Mouse (Mus musculus) stomach, embryonic 14.5 days (tissue): ENCODE results near the gene Gpr3. TPM values are rescaled to one million over a fixed set of nuclear protein-coding genes. Genes with fewer than 3 reads are reported as not detected.
A peak's percentile ranks its signal among the peaks of the same experiment; 100 is the strongest.

Experiments
- ATAC-seq: fragments of 200-750 bp; cut with Nextera tagmentation; 2 replicates; pipeline ENCODE4 v1.8.0; 2017; ENCODE audit warnings: low read depth, moderate TSS enrichment; ENCODE audit not compliant: insufficient number of reproducible peaks, insufficient read depth, low FRiP score
- H3K27ac ChIP-seq: fragments of 300-500 bp; sonication (generic); 2 replicates; pipeline ENCODE4 v1.5.1; 2014; ENCODE audit warnings: mild to moderate bottlenecking, low read length, moderate library complexity, mixed read lengths
- H3K27me3 ChIP-seq: fragments of 300-500 bp; sonication (generic); 2 replicates; pipeline ENCODE4 v1.6.1; 2014; ENCODE audit warnings: low read length, control low read depth, mixed read lengths; ENCODE audit not compliant: control insufficient read depth, insufficient read depth
- H3K36me3 ChIP-seq: fragments of 300-500 bp; sonication (generic); 2 replicates; pipeline ENCODE4 v1.6.1; 2014; ENCODE audit warnings: mild to moderate bottlenecking, control low read depth, low read length, moderate library complexity, mixed read lengths; ENCODE audit not compliant: control insufficient read depth, insufficient read depth
- H3K4me1 ChIP-seq: fragments of 300-500 bp; sonication (generic); 2 replicates; pipeline ENCODE4 v1.6.1; 2014; ENCODE audit warnings: low read length, control low read depth, mixed read lengths; ENCODE audit not compliant: control insufficient read depth, insufficient read depth
- H3K4me2 ChIP-seq: fragments of 300-500 bp; sonication (generic); replicated peaks from 2 replicates; pipeline ENCODE4 v1.6.1; 2014; ENCODE audit warnings: low read depth, low read length, control low read depth
- H3K4me3 ChIP-seq: fragments of 300-500 bp; sonication (generic); 2 replicates; pipeline ENCODE4 v1.5.1; 2014; ENCODE audit warnings: low read depth, low read length, control low read depth
- H3K9ac ChIP-seq: fragments of 300-500 bp; sonication (generic); replicated peaks from 2 replicates; pipeline ENCODE4 v1.6.1; 2014; ENCODE audit warnings: low read depth, mild to moderate bottlenecking, control low read depth, low read length, moderate library complexity, mixed read lengths
- H3K9me3 ChIP-seq: fragments of 300-500 bp; sonication (generic); 2 replicates; pipeline ENCODE4 v1.6.1; 2016; ENCODE audit warnings: low read depth, low read length, control low read depth; ENCODE audit not compliant: control insufficient read depth
- WGBS: fragments of 180-500 bp; shearing (Covaris S2); extraction: QIAGEN DNeasy Blood & Tissue Kit; methylation state at CpG from one replicate; pipeline ENCODE4 v1.1.7; 2014; 5-methylcytosine and 5-hydroxymethylcytosine counted together
- polyA plus RNA-seq: library from polyadenylated mRNA; unstranded; fragments of >200 nt; fragmentation: Nextera tagmentation; extraction: Ambion mirVana; gene quantifications from 2 replicates; pipeline ENCODE4 v1.2.1, GENCODE M21; 2014

Gpr3 gene
- polyA plus RNA-seq: not detected in 2 replicates

GRCm38 (mm10) chr4:133211751-133212561 lies at the start of gene Gpr3, which contains the start of gene Cd164l2:
Gene Gpr3 (minus strand): TSS chr4:133212536.
Gene Cd164l2 (plus strand): TSS chr4:133212131.
- H3K36me3 ChIP-seq: no peaks in the 10 kb centered on the region
- peak within 1 kb of the TSS; percentile 42; the same call in 1 of the 2 replicates for H3K9ac ChIP-seq
- no peak within 1 kb of the TSS for H3K27ac ChIP-seq
- H3K4me3 ChIP-seq: peak within 1 kb of the TSS; percentile 64
- no peaks in the 10 kb centered on the region for H3K27me3 ChIP-seq
- peak within 1 kb of the TSS; percentile 99 for H3K4me2 ChIP-seq
- ATAC-seq: peak; percentile 31; the same call in 1 of the 2 replicates
- WGBS: 2% methylated on average over 48 of the region's 52 CpGs
- peaks cover 15% of the 10 kb centered on the region; the same call in 1 of the 2 replicates for H3K4me1 ChIP-seq
- H3K9me3 ChIP-seq: no peaks in the 10 kb centered on the region

- Histone ChIP-seq H3K9ac (no peak overlapping the region), H3K27me3 (no peaks in the 10 kb centered on the region), H3K4me2 (peak overlapping the region; percentile 12), H3K4me1 (0 out of 2 replicates have a peak, but pooled peaks cover 3% of the 10 kb centered on the region), H3K9me3 (no peaks in the 10 kb centered on the region), H3K36me3 (peaks cover 15% of the 10 kb centered on the region; the same call in 1 of the 2 replicates), H3K27ac (peak overlapping the region; percentile 21; the same call in 1 of the 2 replicates), H3K4me3 (no peak overlapping the region; the same call in 1 of the 2 replicates)
- no peak for ATAC-seq
- 49% methylated on average over 10 of the region's 10 CpGs for WGBS
These were observed 49.5 kb upstream of the Gpr3 start for GRCm38 (mm10) chr4:133261641-133262374.

- 64% methylated on average over 12 of the region's 12 CpGs for WGBS
- no peak for ATAC-seq
- Histone ChIP-seq H3K4me3 (no peak overlapping the region), H3K9ac (no peak overlapping the region), H3K27ac (no peak overlapping the region), H3K4me1 (0 out of 2 replicates have a peak, but pooled peaks cover 3% of the 10 kb centered on the region), H3K9me3 (no peaks in the 10 kb centered on the region), H3K27me3 (peaks cover 8% of the 10 kb centered on the region; the same call in 1 of the 2 replicates), H3K4me2 (no peak overlapping the region), H3K36me3 (no peaks in the 10 kb centered on the region)
These were observed 45.6 kb upstream of the Gpr3 start for GRCm38 (mm10) chr4:133257798-133258408.

- peaks cover 8% of the 10 kb centered on the region; the same call in 1 of the 2 replicates for H3K27me3 ChIP-seq
- H3K36me3 ChIP-seq: no peaks in the 10 kb centered on the region
- H3K9me3 ChIP-seq: no peaks in the 10 kb centered on the region
- H3K4me2 ChIP-seq: peak overlapping the region; percentile 26
- H3K27ac ChIP-seq: no peak overlapping the region
- H3K4me1 ChIP-seq: 0 out of 2 replicates have a peak, but pooled peaks cover 3% of the 10 kb centered on the region
- ATAC-seq: peak; percentile 57; the same call in 1 of the 2 replicates
- no peak overlapping the region for H3K9ac ChIP-seq
- no peak overlapping the region for H3K4me3 ChIP-seq
- 24% methylated on average over 12 of the region's 12 CpGs for WGBS
These were observed 44.9 kb upstream of the Gpr3 start for GRCm38 (mm10) chr4:133257230-133257629.

- Histone ChIP-seq H3K9me3 (no peaks in the 10 kb centered on the region), H3K9ac (no peak overlapping the region), H3K36me3 (no peaks in the 10 kb centered on the region), H3K27ac (no peak overlapping the region), H3K4me2 (peak overlapping the region; percentile 26), H3K4me3 (no peak overlapping the region), H3K27me3 (peaks cover 11% of the 10 kb centered on the region), H3K4me1 (0 out of 2 replicates have a peak, but pooled peaks cover 3% of the 10 kb centered on the region)
- peak; percentile 39; the same call in 1 of the 2 replicates for ATAC-seq
- 16% methylated on average over 24 of the region's 24 CpGs for WGBS
These were observed 44.5 kb upstream of the Gpr3 start for GRCm38 (mm10) chr4:133256820-133257219.

- ATAC-seq: no peak
- Histone ChIP-seq H3K27me3 (peaks cover 22% of the 10 kb centered on the region), H3K4me3 (no peak overlapping the region), H3K9me3 (no peaks in the 10 kb centered on the region), H3K27ac (no peak overlapping the region), H3K4me2 (no peak overlapping the region), H3K9ac (no peak overlapping the region), H3K4me1 (peaks cover 14% of the 10 kb centered on the region; the same call in 1 of the 2 replicates), H3K36me3 (no peaks in the 10 kb centered on the region)
- WGBS: 59% methylated on average over 6 of the region's 6 CpGs
These were observed 43.1 kb upstream of the Gpr3 start for GRCm38 (mm10) chr4:133255392-133255791.

- ATAC-seq: no peak
- peaks cover 23% of the 10 kb centered on the region for H3K27me3 ChIP-seq
- no peak overlapping the region for H3K4me3 ChIP-seq
- WGBS: 80% methylated on average over 12 of the region's 12 CpGs
- H3K4me2 ChIP-seq: no peak overlapping the region
- H3K9ac ChIP-seq: no peak overlapping the region
- peaks cover 14% of the 10 kb centered on the region; the same call in 1 of the 2 replicates for H3K4me1 ChIP-seq
- H3K9me3 ChIP-seq: no peaks in the 10 kb centered on the region
- no peak overlapping the region for H3K27ac ChIP-seq
- H3K36me3 ChIP-seq: no peaks in the 10 kb centered on the region
These were observed 41.1 kb upstream of the Gpr3 start for GRCm38 (mm10) chr4:133253412-133253811.

- ATAC-seq: no peak
- H3K9ac ChIP-seq: no peak overlapping the region
- H3K27ac ChIP-seq: no peak overlapping the region
These were observed 39.8 kb upstream of the Gpr3 start for GRCm38 (mm10) chr4:133252089-133252488.

More at GRCm38 (mm10) chr4:133252089-133252488, 39.8 kb upstream of the Gpr3 start:
- WGBS: 50% methylated on average over 4 of the region's 4 CpGs
- Histone ChIP-seq H3K4me3 (no peak overlapping the region), H3K9me3 (no peaks in the 10 kb centered on the region), H3K36me3 (no peaks in the 10 kb centered on the region), H3K4me2 (no peak overlapping the region), H3K27me3 (peaks cover 23% of the 10 kb centered on the region), H3K4me1 (peaks cover 11% of the 10 kb centered on the region; the same call in 1 of the 2 replicates)
